Mouse (Mus musculus) urinary bladder, postnatal 25 days (tissue): ENCODE measurements at regions not wholly inside any gene's neighbourhood (a gene's known extent, or its start where the extent isn't known, plus 50 kb on each side); places are given as distances from the start of the nearest gene placed in this dataset.

Experiments used
- DNase-seq: peaks from one replicate; pipeline ENCODE4 v3.0.0; 2022; ENCODE audit warnings: low spot score

- no peak for DNase-seq
Observed at GRCm38 (mm10) chr13:39351606-39352005, 390.9 kb upstream of the Slc35b3 start.

GRCm38 (mm10) chr13:39350668-39351067 lies 390.0 kb upstream of the Slc35b3 start:
- no peak for DNase-seq

GRCm38 (mm10) chr13:39347761-39348160 lies 387.1 kb upstream of the Slc35b3 start:
- no peak for DNase-seq

- no peak for DNase-seq
Observed at GRCm38 (mm10) chr13:39334874-39335273, 374.2 kb upstream of the Slc35b3 start.

- DNase-seq = no peak
Observed at GRCm38 (mm10) chr13:39329794-39330193, 369.1 kb upstream of the Slc35b3 start.

GRCm38 (mm10) chr13:39326176-39326575 lies 365.5 kb upstream of the Slc35b3 start:
- DNase-seq = no peak

GRCm38 (mm10) chr13:39321111-39321510 lies 360.4 kb upstream of the Slc35b3 start:
- no peak for DNase-seq

GRCm38 (mm10) chr13:39309758-39310157 lies 349.1 kb upstream of the Slc35b3 start:
- no peak for DNase-seq

GRCm38 (mm10) chr13:39307845-39308244 lies 347.2 kb upstream of the Slc35b3 start:
- no peak for DNase-seq

GRCm38 (mm10) chr13:39306851-39307250 lies 346.2 kb upstream of the Slc35b3 start:
- DNase-seq = no peak

GRCm38 (mm10) chr13:39297129-39297528 lies 336.5 kb upstream of the Slc35b3 start:
- no peak for DNase-seq

GRCm38 (mm10) chr13:39290216-39290960 lies 329.7 kb upstream of the Slc35b3 start:
- no peak for DNase-seq

- DNase-seq = no peak
Observed at GRCm38 (mm10) chr13:39282272-39282671, 321.6 kb upstream of the Slc35b3 start.

- DNase-seq = no peak
Observed at GRCm38 (mm10) chr13:39278101-39278500, 317.4 kb upstream of the Slc35b3 start.

GRCm38 (mm10) chr13:39266024-39266423 lies 305.3 kb upstream of the Slc35b3 start:
- DNase-seq = no peak

- DNase-seq = no peak
Observed at GRCm38 (mm10) chr13:39256708-39257107, 296.0 kb upstream of the Slc35b3 start.

- no peak for DNase-seq
Observed at GRCm38 (mm10) chr13:39255338-39255737, 294.7 kb upstream of the Slc35b3 start.

GRCm38 (mm10) chr13:39252591-39252990 lies 291.9 kb upstream of the Slc35b3 start:
- no peak for DNase-seq

GRCm38 (mm10) chr13:39250096-39250495 lies 289.4 kb upstream of the Slc35b3 start:
- DNase-seq = no peak

GRCm38 (mm10) chr13:39226829-39227228 lies 266.2 kb upstream of the Slc35b3 start:
- no peak for DNase-seq

- DNase-seq = no peak
Observed at GRCm38 (mm10) chr13:39225651-39226050, 265.0 kb upstream of the Slc35b3 start.

- no peak for DNase-seq
Observed at GRCm38 (mm10) chr13:39211076-39211475, 250.4 kb upstream of the Slc35b3 start.

GRCm38 (mm10) chr13:39183715-39184179 lies 223.1 kb upstream of the Slc35b3 start:
- no peak for DNase-seq

GRCm38 (mm10) chr13:39161980-39162379 lies 201.3 kb upstream of the Slc35b3 start:
- no peak for DNase-seq
